26 mouse cellular contexts compared by ENCODE assay signal in genomic region chr11:72782503-72782902, GRCm38 (mm10). TPM values are rescaled to one million over a fixed set of nuclear protein-coding genes. Genes with fewer than 3 reads are reported as not detected.
A peak's percentile ranks its signal among the peaks of the same experiment; 100 is the strongest.
DNase-seq lines count a peak whose midpoint lies in the region; ATAC-seq and TF ChIP-seq lines count a peak whose summit lies in the region.
"Had no signal": no experiment of that assay in that cellular context is flagged by ENCODE, and none has a peak within 500 bp of the region (broad histone marks: within the 10 kb centered on the region; RNA-seq: fewer than 3 reads in every experiment).

No protein-coding gene starts in this region.

- no peak for DNase-seq in testis, postnatal 10 days (ENCODE audit: low spot score)
- no peak for DNase-seq in frontal cortex, postnatal 25 days (ENCODE audit: low spot score in 2 of 2)
- DNase-seq: adrenal gland, adult 8-10 months; adrenal gland, postnatal 14 days; adrenal gland, postnatal 36 days; cerebellum, adult 11 months; cerebellum, adult 18-20 months; cerebellum, adult 8-10 months; cerebellum, adult 9-11 months; cerebellum, postnatal 14 days; cerebellum, postnatal 36 days; embryo, embryonic 11 days had no signal

- H3K27ac ChIP-seq in small intestine, adult 2 months (ENCODE audit: insufficient read depth, low read depth, low read length), result 0 out of 2 replicates have a peak overlapping the region, but pooled peaks have one; percentile 15
- no peak overlapping the region for H3K27ac ChIP-seq in neural tube, embryonic 15.5 days (replicated peaks)
- H3K27ac ChIP-seq: embryonic facial prominence, embryonic 13.5 days; embryonic facial prominence, embryonic 15.5 days; forebrain, embryonic 10.5 days; forebrain, embryonic 12.5 days had no signal

- no peaks in the 10 kb centered on the region for H3K27me3 ChIP-seq in small intestine, adult 2 months (ENCODE audit: control insufficient read depth, insufficient read depth, low read length)
- no peaks in the 10 kb centered on the region for H3K27me3 ChIP-seq in neural tube, embryonic 15.5 days (replicated peaks)
- H3K27me3 ChIP-seq: embryonic facial prominence, embryonic 13.5 days; embryonic facial prominence, embryonic 15.5 days; forebrain, embryonic 12.5 days; Patski had no signal

- no peaks in the 10 kb centered on the region for H3K9me3 ChIP-seq in neural tube, embryonic 15.5 days (replicated peaks)
- H3K9me3 ChIP-seq: embryonic facial prominence, embryonic 13.5 days; embryonic facial prominence, embryonic 15.5 days; forebrain, embryonic 10.5 days; forebrain, embryonic 12.5 days; G1E had no signal

- no peak overlapping the region for H3K4me2 ChIP-seq in neural tube, embryonic 15.5 days
- H3K4me2 ChIP-seq: embryonic facial prominence, embryonic 13.5 days; embryonic facial prominence, embryonic 15.5 days; forebrain, embryonic 12.5 days had no signal

- ATAC-seq in granulocyte monocyte progenitor cell, adult 5-6 weeks (replicated peaks; ENCODE audit: poor library complexity, severe bottlenecking), result peak; percentile 67
- peak; percentile 41; the same call in 1 of the 2 replicates for ATAC-seq in megakaryocyte progenitor cell, adult 5-6 weeks (replicated peaks; ENCODE audit: poor library complexity)
- no peak for ATAC-seq in neural tube, embryonic 15.5 days (ENCODE audit: low FRiP score)
- ATAC-seq: activated CD4-positive, CD25-positive, alpha-beta regulatory T cell, adult 4 months; forebrain, embryonic 14.5 days; forebrain, embryonic 16.5 days; Patski had no signal

- H3K4me3 ChIP-seq in small intestine, adult 2 months (ENCODE audit: low read depth, low read length), result no peak overlapping the region
- H3K4me3 ChIP-seq in neural tube, embryonic 15.5 days (replicated peaks), result no peak overlapping the region
- H3K4me3 ChIP-seq: embryonic facial prominence, embryonic 13.5 days; embryonic facial prominence, embryonic 15.5 days; erythroblast, embryonic 14.5 days; forebrain, embryonic 10.5 days; forebrain, embryonic 12.5 days had no signal

- peaks cover 5% of the 10 kb centered on the region; the same call in 1 of the 2 replicates for H3K4me1 ChIP-seq in small intestine, adult 2 months (ENCODE audit: control insufficient read depth, insufficient read depth, insufficient read length, low read length)
- no peaks in the 10 kb centered on the region for H3K4me1 ChIP-seq in neural tube, embryonic 15.5 days
- H3K4me1 ChIP-seq: embryonic facial prominence, embryonic 13.5 days; embryonic facial prominence, embryonic 15.5 days; forebrain, embryonic 10.5 days; forebrain, embryonic 12.5 days had no signal

- TF ChIP-seq CTCF in small intestine, adult 2 months (IDR thresholded peaks at IDR 0.05; ENCODE audit: extremely low read depth, insufficient read length, insufficient replicate concordance, low read depth, low read length), result no peak

- no peak overlapping the region for H3K9ac ChIP-seq in neural tube, embryonic 15.5 days (replicated peaks)
- H3K9ac ChIP-seq: embryonic facial prominence, embryonic 13.5 days; embryonic facial prominence, embryonic 15.5 days; forebrain, embryonic 12.5 days had no signal

- TF ChIP-seq POLR2A in small intestine, adult 2 months (IDR thresholded peaks at IDR 0.05; ENCODE audit: low read depth, low read length), result no peak

- 82% methylated on average over 3 of the region's 3 CpGs for WGBS in small intestine, adult 2 months
- 89% methylated on average over 3 of the region's 3 CpGs for WGBS in neural tube, embryonic 15.5 days

- H3K36me3 ChIP-seq in small intestine, adult 2 months (ENCODE audit: control insufficient read depth, insufficient read depth, low read length), result no peaks in the 10 kb centered on the region; the same call in none of the 2 replicates
- no peaks in the 10 kb centered on the region for H3K36me3 ChIP-seq in neural tube, embryonic 15.5 days
- H3K36me3 ChIP-seq: embryonic facial prominence, embryonic 13.5 days; embryonic facial prominence, embryonic 15.5 days; forebrain, embryonic 10.5 days; forebrain, embryonic 12.5 days had no signal

RNA-seq across cellular contexts. Expression of gene Cyb5d2, which starts 13.4 kb away (rescaled TPM):
- total RNA-seq in granulocyte monocyte progenitor cell, adult 5-6 weeks (2014; fragmentation: Nextera tagmentation), result 2.2 and 3.2 TPM in 2 replicates
- total RNA-seq in granulocyte monocyte progenitor cell, adult 5-6 weeks (2017), result 4.4 and 9.7 TPM in 2 replicates
- total RNA-seq in megakaryocyte progenitor cell, adult 5-6 weeks (2015), result 4.2 and 4.3 TPM in 2 replicates
- 3.7 and 4.9 TPM in 2 replicates for total RNA-seq in megakaryocyte progenitor cell, adult 5-6 weeks (2017)
- polyA plus RNA-seq in small intestine, adult 2 months (2012; rRNA removed), result 2.1 and 5.5 TPM in 2 replicates
- polyA plus RNA-seq in neural tube, embryonic 15.5 days (2015; fragmentation: Nextera tagmentation; extraction: Ambion mirVana), result 8.4 and 9.0 TPM in 2 replicates

RNA-seq across cellular contexts. Expression of gene Zzef1, which starts 13.5 kb away (rescaled TPM):
- total RNA-seq in granulocyte monocyte progenitor cell, adult 5-6 weeks (2014; fragmentation: Nextera tagmentation), result 29.9 and 31.8 TPM in 2 replicates
- total RNA-seq in granulocyte monocyte progenitor cell, adult 5-6 weeks (2017), result 21.6 and 22.1 TPM in 2 replicates
- total RNA-seq in megakaryocyte progenitor cell, adult 5-6 weeks (2015), result 18.2 and 24.5 TPM in 2 replicates
- total RNA-seq in megakaryocyte progenitor cell, adult 5-6 weeks (2017), result 18.1 and 25.2 TPM in 2 replicates
- 36.2 and 104 TPM in 2 replicates for polyA plus RNA-seq in small intestine, adult 2 months (2012; rRNA removed)
- polyA plus RNA-seq in neural tube, embryonic 15.5 days (2015; fragmentation: Nextera tagmentation; extraction: Ambion mirVana), result 12.7 and 12.8 TPM in 2 replicates
